Comparison of ENCODE assay signal across 41 mouse cellular contexts in the genomic region with DNA sequence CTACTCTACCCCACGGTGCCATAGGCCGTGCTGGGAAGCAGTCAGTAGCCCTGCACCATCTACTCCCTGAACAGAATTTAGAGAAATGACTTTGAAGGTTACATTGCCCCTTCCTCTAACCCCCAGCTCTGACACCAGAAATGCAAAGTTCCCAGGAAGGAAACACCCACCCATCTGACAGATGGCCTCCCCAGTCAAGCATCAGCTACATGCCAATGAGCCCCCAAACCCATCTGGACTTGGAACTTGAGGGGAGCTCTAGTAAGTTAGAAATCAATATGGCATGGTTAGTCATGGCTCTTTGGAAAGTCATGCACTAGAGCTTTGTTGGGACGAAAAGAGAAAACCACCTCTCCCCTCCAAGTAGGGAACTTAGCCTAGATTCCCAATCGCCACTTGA. TPM values are rescaled to one million over a fixed set of nuclear protein-coding genes. Genes with fewer than 3 reads are reported as not detected.
"Had no signal": no experiment of that assay in that cellular context is flagged by ENCODE, and none has a peak within 500 bp of the region (broad histone marks: within the 10 kb centered on the region; RNA-seq: fewer than 3 reads in every experiment).

No protein-coding gene starts in this region.

- ATAC-seq: forebrain, postnatal 0 days; hindbrain, postnatal 0 days; intestine, embryonic 16.5 days; liver, embryonic 12.5 days had no signal

- H3K9ac ChIP-seq: forebrain, postnatal 0 days; heart, embryonic 12.5 days; hindbrain, embryonic 13.5 days; hindbrain, embryonic 15.5 days; kidney, embryonic 15.5 days; limb, embryonic 13.5 days; limb, embryonic 15.5 days; liver, embryonic 12.5 days; liver, embryonic 14.5 days had no signal

- H3K4me2 ChIP-seq: heart, embryonic 12.5 days; hindbrain, embryonic 13.5 days; hindbrain, embryonic 15.5 days; kidney, embryonic 15.5 days; limb, embryonic 13.5 days; limb, embryonic 15.5 days; liver, embryonic 12.5 days had no signal

- H3K9me3 ChIP-seq: heart, embryonic 10.5 days; heart, embryonic 12.5 days; hindbrain, embryonic 13.5 days; hindbrain, embryonic 15.5 days; kidney, embryonic 15.5 days; limb, embryonic 13.5 days; limb, embryonic 15.5 days; liver, embryonic 12.5 days had no signal

- H3K4me3 ChIP-seq: heart, embryonic 10.5 days; heart, embryonic 12.5 days; hindbrain, embryonic 13.5 days; hindbrain, embryonic 15.5 days; kidney, embryonic 15.5 days; limb, embryonic 13.5 days; limb, embryonic 15.5 days; liver, embryonic 12.5 days had no signal

- H3K27me3 ChIP-seq: heart, embryonic 12.5 days; hindbrain, embryonic 13.5 days; hindbrain, embryonic 15.5 days; kidney, embryonic 15.5 days; limb, embryonic 13.5 days; limb, embryonic 15.5 days; liver, embryonic 12.5 days had no signal

- DNase-seq: forebrain, postnatal 0 days; gastrocnemius, postnatal 14 days; gastrocnemius, postnatal 36 days; heart, adult 18-20 months; heart, postnatal 10 days; kidney, adult 11 months; kidney, adult 2 months; kidney, adult 9 months; kidney, postnatal 14 days; kidney, postnatal 36 days; left cerebral cortex, postnatal 4 days had no signal

- H3K27ac ChIP-seq: heart, embryonic 10.5 days; hindbrain, embryonic 13.5 days; hindbrain, embryonic 15.5 days; hindbrain, postnatal 0 days; kidney, embryonic 15.5 days; kidney, postnatal 0 days; limb, embryonic 13.5 days; limb, embryonic 15.5 days; liver, embryonic 12.5 days; liver, embryonic 14.5 days had no signal

RNA-seq across cellular contexts. Expression of gene Otos, which starts 9.9 kb away (rescaled TPM):
- total RNA-seq: forebrain, postnatal 0 days; gastrocnemius, adult 18-20 months; gastrocnemius, adult 8-10 months; gastrocnemius, postnatal 36 days; heart, adult 18-20 months; heart, adult 8-10 months; heart, postnatal 10 days; hindbrain, postnatal 0 days; left cerebral cortex, adult 18-20 months; left cerebral cortex, postnatal 10 days; left cerebral cortex, postnatal 25 days; left cerebral cortex, postnatal 4 days; liver, adult 2 months had no signal
- polyA plus RNA-seq: heart, embryonic 12.5 days; heart, embryonic 14.5 days; intestine, embryonic 16.5 days; limb, embryonic 11.5 days; limb, embryonic 13.5 days; limb, embryonic 15.5 days; liver, adult 2 months had no signal

RNA-seq across cellular contexts. Expression of gene Olfr12, which starts 21.1 kb away (rescaled TPM):
- total RNA-seq: forebrain, postnatal 0 days; gastrocnemius, adult 18-20 months; gastrocnemius, adult 8-10 months; gastrocnemius, postnatal 14 days; gastrocnemius, postnatal 36 days; heart, adult 18-20 months; heart, adult 8-10 months; heart, postnatal 10 days; hematopoietic stem cell, adult 5-6 weeks; hindbrain, postnatal 0 days; layer of hippocampus, postnatal 10 days; left cerebral cortex, adult 18-20 months; left cerebral cortex, postnatal 10 days; left cerebral cortex, postnatal 25 days; left cerebral cortex, postnatal 4 days; liver, adult 2 months had no signal
- polyA plus RNA-seq: forebrain, postnatal 0 days; gonadal fat pad, adult 2 months; heart, embryonic 10.5 days; heart, embryonic 12.5 days; heart, embryonic 14.5 days; heart, embryonic 16.5 days; hindbrain, embryonic 13.5 days; hindbrain, embryonic 15.5 days; hindbrain, postnatal 0 days; intestine, embryonic 14.5 days; intestine, embryonic 16.5 days; kidney, adult 2 months; kidney, embryonic 15.5 days; kidney, postnatal 0 days; large intestine, adult 2 months; limb, embryonic 11.5 days; limb, embryonic 13.5 days; limb, embryonic 15.5 days; liver, adult 2 months; liver, embryonic 12.5 days; liver, embryonic 14.5 days; liver, embryonic 16.5 days had no signal

RNA-seq across cellular contexts. Expression of gene Olfr1410, which starts 33.2 kb away (rescaled TPM):
- total RNA-seq: forebrain, postnatal 0 days; gastrocnemius, adult 18-20 months; gastrocnemius, adult 8-10 months; gastrocnemius, postnatal 14 days; gastrocnemius, postnatal 36 days; heart, adult 18-20 months; heart, adult 8-10 months; heart, postnatal 10 days; hematopoietic stem cell, adult 5-6 weeks; hindbrain, postnatal 0 days; layer of hippocampus, postnatal 10 days; layer of hippocampus, postnatal 25 days; left cerebral cortex, adult 18-20 months; left cerebral cortex, postnatal 10 days; left cerebral cortex, postnatal 25 days; left cerebral cortex, postnatal 4 days; liver, adult 2 months had no signal
- polyA plus RNA-seq: forebrain, postnatal 0 days; gonadal fat pad, adult 2 months; heart, embryonic 10.5 days; heart, embryonic 12.5 days; heart, embryonic 14.5 days; heart, embryonic 16.5 days; hindbrain, embryonic 11.5 days; hindbrain, embryonic 13.5 days; hindbrain, embryonic 15.5 days; hindbrain, postnatal 0 days; intestine, embryonic 14.5 days; intestine, embryonic 16.5 days; kidney, adult 2 months; kidney, embryonic 15.5 days; kidney, postnatal 0 days; large intestine, adult 2 months; limb, embryonic 11.5 days; limb, embryonic 13.5 days; limb, embryonic 15.5 days; liver, adult 2 months; liver, embryonic 12.5 days; liver, embryonic 14.5 days; liver, embryonic 16.5 days had no signal

RNA-seq across cellular contexts. Expression of gene Olfr1411, which starts 44.5 kb away (rescaled TPM):
- total RNA-seq: forebrain, postnatal 0 days; gastrocnemius, adult 18-20 months; gastrocnemius, adult 8-10 months; gastrocnemius, postnatal 14 days; gastrocnemius, postnatal 36 days; heart, adult 18-20 months; heart, adult 8-10 months; heart, postnatal 10 days; hematopoietic stem cell, adult 5-6 weeks; hindbrain, postnatal 0 days; layer of hippocampus, postnatal 10 days; layer of hippocampus, postnatal 25 days; left cerebral cortex, adult 18-20 months; left cerebral cortex, postnatal 10 days; left cerebral cortex, postnatal 25 days; left cerebral cortex, postnatal 4 days; liver, adult 2 months had no signal
- polyA plus RNA-seq: forebrain, postnatal 0 days; gonadal fat pad, adult 2 months; heart, embryonic 10.5 days; heart, embryonic 12.5 days; heart, embryonic 14.5 days; heart, embryonic 16.5 days; hindbrain, embryonic 11.5 days; hindbrain, embryonic 13.5 days; hindbrain, embryonic 15.5 days; hindbrain, postnatal 0 days; intestine, embryonic 14.5 days; intestine, embryonic 16.5 days; kidney, adult 2 months; kidney, embryonic 15.5 days; kidney, postnatal 0 days; large intestine, adult 2 months; limb, embryonic 11.5 days; limb, embryonic 13.5 days; limb, embryonic 15.5 days; liver, adult 2 months; liver, embryonic 12.5 days; liver, embryonic 14.5 days; liver, embryonic 16.5 days had no signal
